Mouse (Mus musculus): ENCODE measurements around the gene Dmrt3.

Gene Dmrt3

GRCm38 (mm10) chr19:25610015-25610410, at the start of gene Dmrt3:
TSS of gene Dmrt3 (plus strand) at chr19:25610301.
- no peak for DNase-seq (ENCODE audit: extremely low read depth, low read depth, low spot score)

- no peak for DNase-seq (ENCODE audit: extremely low read depth, low read depth, low spot score)
Measured at GRCm38 (mm10) chr19:25564430-25564829, 45.7 kb upstream of the Dmrt3 start.

GRCm38 (mm10) chr19:25569778-25570177, 40.3 kb upstream of the Dmrt3 start:
- DNase-seq (ENCODE audit: extremely low read depth, low read depth, low spot score), result no peak

GRCm38 (mm10) chr19:25574431-25574830, 35.7 kb upstream of the Dmrt3 start:
- DNase-seq (ENCODE audit: extremely low read depth, low read depth, low spot score), result no peak

GRCm38 (mm10) chr19:25574981-25575814, 34.9 kb upstream of the Dmrt3 start:
- DNase-seq (ENCODE audit: extremely low read depth, low read depth, low spot score), result no peak

GRCm38 (mm10) chr19:25578358-25578757, 31.7 kb upstream of the Dmrt3 start:
- DNase-seq (ENCODE audit: extremely low read depth, low read depth, low spot score), result no peak

GRCm38 (mm10) chr19:25579440-25579839, 30.7 kb upstream of the Dmrt3 start:
- no peak for DNase-seq (ENCODE audit: extremely low read depth, low read depth, low spot score)

- no peak for DNase-seq (ENCODE audit: extremely low read depth, low read depth, low spot score)
Measured at GRCm38 (mm10) chr19:25597717-25598232, 12.3 kb upstream of the Dmrt3 start.

GRCm38 (mm10) chr19:25598626-25599025, 11.5 kb upstream of the Dmrt3 start:
- no peak for DNase-seq (ENCODE audit: extremely low read depth, low read depth, low spot score)

- no peak for DNase-seq (ENCODE audit: extremely low read depth, low read depth, low spot score)
Measured at GRCm38 (mm10) chr19:25601966-25602365, 8.1 kb upstream of the Dmrt3 start.

GRCm38 (mm10) chr19:25607461-25608205, 2.5 kb upstream of the Dmrt3 start:
- DNase-seq (ENCODE audit: extremely low read depth, low read depth, low spot score), result no peak

- DNase-seq (ENCODE audit: extremely low read depth, low read depth, low spot score), result no peak
Measured at GRCm38 (mm10) chr19:25608206-25608580, 1.9 kb upstream of the Dmrt3 start.

- no peak for DNase-seq (ENCODE audit: extremely low read depth, low read depth, low spot score)
Measured at GRCm38 (mm10) chr19:25608961-25609850, 895 bp upstream of the Dmrt3 start.

- no peak for DNase-seq (ENCODE audit: extremely low read depth, low read depth, low spot score)
Measured at GRCm38 (mm10) chr19:25610411-25611111, 460 bp downstream of the Dmrt3 start.

- no peak for DNase-seq (ENCODE audit: extremely low read depth, low read depth, low spot score)
Measured at GRCm38 (mm10) chr19:25611116-25611515, 1.0 kb downstream of the Dmrt3 start.

GRCm38 (mm10) chr19:25611876-25612805, 2.0 kb downstream of the Dmrt3 start:
- DNase-seq (ENCODE audit: extremely low read depth, low read depth, low spot score), result no peak

GRCm38 (mm10) chr19:25612806-25613295, 2.8 kb downstream of the Dmrt3 start:
- no peak for DNase-seq (ENCODE audit: extremely low read depth, low read depth, low spot score)

- DNase-seq (ENCODE audit: extremely low read depth, low read depth, low spot score), result no peak
Measured at GRCm38 (mm10) chr19:25613476-25614300, 3.6 kb downstream of the Dmrt3 start.
